Mouse (Mus musculus) embryonic facial prominence, embryonic 14.5 days (tissue): ENCODE measurements at regions not wholly inside any gene's neighbourhood (a gene's known extent, or its start where the extent isn't known, plus 50 kb on each side); places are given as distances from the start of the nearest gene placed in this dataset.

Experiments
- ATAC-seq: fragments of 200-750 bp; cut with Nextera tagmentation; 2 replicates; pipeline ENCODE4 v1.8.0; 2017; ENCODE audit warnings: low read depth, moderate number of reproducible peaks, moderate TSS enrichment
- DNase-seq: peaks from one replicate; pipeline ENCODE4 v3.0.0-alpha.2; 2015; ENCODE audit warnings: low spot score
- H3K27ac ChIP-seq: fragments of 300-500 bp; sonication (generic); replicated peaks from 2 replicates; pipeline ENCODE4 v1.5.1; 2014; ENCODE audit warnings: low read depth, mild to moderate bottlenecking, low read length, moderate library complexity
- H3K27me3 ChIP-seq: fragments of 300-500 bp; sonication (generic); replicated peaks from 2 replicates; pipeline ENCODE4 v1.6.1; 2014; ENCODE audit warnings: low read length; ENCODE audit not compliant: control insufficient read depth, insufficient read depth
- H3K36me3 ChIP-seq: fragments of 300-500 bp; sonication (generic); 2 replicates; pipeline ENCODE4 v1.6.1; 2014; ENCODE audit warnings: low read length, mixed read lengths; ENCODE audit not compliant: control insufficient read depth, insufficient read depth
- H3K4me1 ChIP-seq: fragments of 300-500 bp; sonication (generic); 2 replicates; pipeline ENCODE4 v1.6.1; 2014; ENCODE audit warnings: antibody characterized with exemption, low read length; ENCODE audit not compliant: control insufficient read depth, insufficient read depth
- H3K4me2 ChIP-seq: fragments of 300-500 bp; sonication (generic); 2 replicates; pipeline ENCODE4 v1.6.1; 2014; ENCODE audit warnings: low read depth, mild to moderate bottlenecking, low read length, moderate library complexity, mixed read lengths
- H3K4me3 ChIP-seq: fragments of 300-500 bp; sonication (generic); 2 replicates; pipeline ENCODE4 v1.5.1; 2014; ENCODE audit warnings: low read depth, mild to moderate bottlenecking, low read length
- H3K9ac ChIP-seq: fragments of 300-500 bp; sonication (generic); 2 replicates; pipeline ENCODE4 v1.6.1; 2014; ENCODE audit warnings: low read depth, mild to moderate bottlenecking, low read length, moderate library complexity, mixed read lengths
- H3K9me3 ChIP-seq: fragments of 300-500 bp; sonication (generic); 2 replicates; pipeline ENCODE4 v1.6.1; 2016; ENCODE audit warnings: low read length; ENCODE audit not compliant: control insufficient read depth
- WGBS: fragments of 180-500 bp; shearing (Covaris S2); extraction: QIAGEN DNeasy Blood & Tissue Kit; methylation state at CpG from one replicate; pipeline ENCODE4 v1.1.7; 2014; 5-methylcytosine and 5-hydroxymethylcytosine counted together

GRCm38 (mm10) chr15:56030007-56030406 lies 1447.4 kb downstream of the Slc22a22 start:
- H3K9ac ChIP-seq = no peak overlapping the region
- H3K9me3 ChIP-seq = no peaks in the 10 kb centered on the region
- no peak overlapping the region for H3K4me3 ChIP-seq
- DNase-seq (no peak), ATAC-seq (no peak)
- H3K4me2 ChIP-seq = no peak overlapping the region
- WGBS = 92% methylated on average over 2 of the region's 2 CpGs
- no peaks in the 10 kb centered on the region for H3K4me1 ChIP-seq
- no peaks in the 10 kb centered on the region for H3K36me3 ChIP-seq
- H3K27me3 ChIP-seq = no peaks in the 10 kb centered on the region
- H3K27ac ChIP-seq = no peak overlapping the region

GRCm38 (mm10) chr15:56027197-56027818 lies 1450.1 kb downstream of the Slc22a22 start:
- no peak overlapping the region for H3K27ac ChIP-seq
- no peaks in the 10 kb centered on the region for H3K36me3 ChIP-seq
- 26% methylated on average over 5 of the region's 5 CpGs for whole genome bisulfite sequencing
- DNase-seq (no peak), ATAC-seq (no peak)
- H3K4me1 ChIP-seq = no peaks in the 10 kb centered on the region
- H3K4me3 ChIP-seq = no peak overlapping the region
- H3K9ac ChIP-seq = no peak overlapping the region
- H3K4me2 ChIP-seq = no peak overlapping the region
- H3K27me3 ChIP-seq = no peaks in the 10 kb centered on the region
- H3K9me3 ChIP-seq = no peaks in the 10 kb centered on the region

- no peak for ATAC-seq
- no peaks in the 10 kb centered on the region for H3K36me3 ChIP-seq
These were observed 1452.7 kb downstream of the Slc22a22 start for GRCm38 (mm10) chr15:56024705-56025104.

GRCm38 (mm10) chr15:56023862-56024484 lies 1453.5 kb downstream of the Slc22a22 start:
- Histone ChIP-seq H3K27me3 (no peaks in the 10 kb centered on the region), H3K9ac (no peak overlapping the region), H3K9me3 (no peaks in the 10 kb centered on the region), H3K4me2 (no peak overlapping the region), H3K4me1 (no peaks in the 10 kb centered on the region), H3K4me3 (no peak overlapping the region), H3K36me3 (no peaks in the 10 kb centered on the region), H3K27ac (no peak overlapping the region)
- no peak for DNase-seq
- WGBS = 83% methylated on average over 5 of the region's 5 CpGs
- no peak for ATAC-seq

More at GRCm38 (mm10) chr15:56024705-56025104, 1452.7 kb downstream of the Slc22a22 start:
- no peak overlapping the region for H3K9ac ChIP-seq
- H3K9me3 ChIP-seq = no peaks in the 10 kb centered on the region
- H3K4me1 ChIP-seq = no peaks in the 10 kb centered on the region
- H3K4me3 ChIP-seq = no peak overlapping the region
- H3K27ac ChIP-seq = no peak overlapping the region
- no peak overlapping the region for H3K4me2 ChIP-seq
- no peaks in the 10 kb centered on the region for H3K27me3 ChIP-seq
- no peak for DNase-seq
- WGBS = 100% methylated on average over 1 of the region's 1 CpGs

GRCm38 (mm10) chr15:56022315-56022714 lies 1455.1 kb downstream of the Slc22a22 start:
- Histone ChIP-seq H3K4me2 (no peak overlapping the region), H3K9ac (no peak overlapping the region), H3K9me3 (no peaks in the 10 kb centered on the region), H3K36me3 (no peaks in the 10 kb centered on the region), H3K27ac (no peak overlapping the region), H3K27me3 (no peaks in the 10 kb centered on the region), H3K4me3 (no peak overlapping the region), H3K4me1 (no peaks in the 10 kb centered on the region)
- ATAC-seq (no peak), DNase-seq (no peak)
- WGBS = 92% methylated on average over 4 of the region's 4 CpGs

GRCm38 (mm10) chr15:56018141-56018540 lies 1459.3 kb downstream of the Slc22a22 start:
- H3K4me3 ChIP-seq = no peak overlapping the region
- WGBS = 80% methylated on average over 1 of the region's 1 CpGs
- no peak for ATAC-seq
- H3K9ac ChIP-seq = no peak overlapping the region
- no peak overlapping the region for H3K27ac ChIP-seq
- no peak for DNase-seq
- no peaks in the 10 kb centered on the region for H3K27me3 ChIP-seq
- no peaks in the 10 kb centered on the region for H3K4me1 ChIP-seq
- H3K9me3 ChIP-seq = no peaks in the 10 kb centered on the region
- H3K4me2 ChIP-seq = no peak overlapping the region
- no peaks in the 10 kb centered on the region for H3K36me3 ChIP-seq

GRCm38 (mm10) chr15:56017561-56017960 lies 1459.9 kb downstream of the Slc22a22 start:
- 75% methylated on average over 1 of the region's 1 CpGs for WGBS
- ATAC-seq = no peak

GRCm38 (mm10) chr15:56016070-56016469 lies 1461.4 kb downstream of the Slc22a22 start:
- no peak for DNase-seq
- no peak overlapping the region for H3K4me3 ChIP-seq
- WGBS = 86% methylated on average over 1 of the region's 1 CpGs
- no peaks in the 10 kb centered on the region for H3K36me3 ChIP-seq
- no peaks in the 10 kb centered on the region for H3K27me3 ChIP-seq
- no peaks in the 10 kb centered on the region for H3K4me1 ChIP-seq
- H3K27ac ChIP-seq = no peak overlapping the region
- no peak overlapping the region for H3K9ac ChIP-seq
- H3K4me2 ChIP-seq = no peak overlapping the region
- no peaks in the 10 kb centered on the region for H3K9me3 ChIP-seq
- ATAC-seq = no peak

More at GRCm38 (mm10) chr15:56017561-56017960, 1459.9 kb downstream of the Slc22a22 start:
- Histone ChIP-seq H3K36me3 (no peaks in the 10 kb centered on the region), H3K9me3 (no peaks in the 10 kb centered on the region), H3K27ac (no peak overlapping the region), H3K4me3 (no peak overlapping the region), H3K4me2 (no peak overlapping the region), H3K27me3 (no peaks in the 10 kb centered on the region), H3K4me1 (no peaks in the 10 kb centered on the region), H3K9ac (no peak overlapping the region)
- no peak for DNase-seq
